Mouse (Mus musculus) testis, adult 2 months (tissue): ENCODE results near the gene Abhd16b.

Experiments
- CTCF ChIP-seq: fragments of 200-500 bp; IDR thresholded peaks from 2 replicates; pipeline ENCODE4 v1.5.1; 2012; ENCODE audit warnings: low read depth, mild to moderate bottlenecking, inconsistent platforms, low read length, moderate library complexity; ENCODE audit not compliant: control insufficient read depth, insufficient read depth, insufficient replicate concordance
- POLR2A ChIP-seq: fragments of 200-500 bp; IDR thresholded peaks from 2 replicates; pipeline ENCODE4 v1.6.1; 2012; ENCODE audit warnings: low read depth, mild to moderate bottlenecking, inconsistent platforms, low read length, moderate library complexity; ENCODE audit not compliant: control insufficient read depth

DNA sequence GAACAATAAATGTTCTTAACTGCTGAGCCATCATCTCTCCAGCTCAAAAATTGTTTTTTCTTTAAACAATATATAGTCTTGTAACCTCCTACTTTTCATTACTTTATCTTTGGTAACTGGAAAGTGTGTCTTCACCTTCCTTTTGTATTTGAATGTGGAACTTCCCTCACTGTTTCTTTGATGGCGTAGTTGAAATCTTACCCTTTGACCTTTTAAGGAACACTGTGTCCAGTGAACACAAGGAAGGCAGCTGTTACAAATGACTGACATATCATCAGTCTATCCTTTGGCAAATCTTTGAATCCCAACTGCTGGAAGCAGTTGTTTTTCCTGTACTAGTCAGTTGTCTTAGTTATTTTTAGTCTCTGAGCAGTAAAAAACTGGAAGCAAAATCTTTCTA lies 36.1 kb downstream of the Abhd16b start:
- TF ChIP-seq CTCF (no peak), POLR2A (no peak)
